8 mouse cellular contexts compared by ENCODE assay signal in the genomic region with DNA sequence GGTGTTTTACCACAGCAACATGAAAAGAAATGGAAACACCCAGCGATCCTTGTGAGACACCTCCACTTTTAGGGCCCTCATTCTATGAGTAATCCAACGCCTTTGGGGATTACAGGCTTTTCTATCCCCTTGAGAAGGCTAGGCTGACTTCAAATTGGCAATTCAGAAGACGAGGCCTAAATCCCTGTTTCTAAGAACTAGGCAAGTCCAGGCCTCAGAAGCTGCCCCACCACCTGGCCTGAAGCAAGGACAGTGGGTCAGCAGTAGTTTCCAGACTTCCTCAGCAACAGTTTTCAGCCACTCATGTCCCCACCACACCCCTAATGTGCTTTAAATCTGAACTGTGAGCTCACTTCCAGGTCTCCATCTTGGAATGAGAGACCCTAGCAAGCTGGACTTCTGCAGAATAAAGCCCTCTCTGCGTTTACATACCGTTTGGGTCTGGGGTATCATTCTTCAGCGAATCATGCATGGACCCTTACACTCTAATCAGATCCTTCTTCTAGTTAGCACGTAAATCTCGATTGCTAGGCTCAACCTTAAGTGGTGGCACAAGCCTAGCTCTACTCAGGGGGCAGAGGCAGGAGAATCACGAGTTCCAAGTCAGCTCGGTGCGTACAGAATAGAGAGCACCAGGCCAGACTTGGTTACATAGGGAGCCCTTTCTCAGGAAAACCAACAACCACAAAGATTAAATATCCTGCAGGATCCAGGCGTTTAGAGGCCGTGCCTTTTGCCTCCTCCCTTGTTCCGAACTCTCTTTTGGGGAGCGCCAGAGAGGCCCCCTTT. TPM values are rescaled to one million over a fixed set of nuclear protein-coding genes. Genes with fewer than 3 reads are reported as not detected.
A peak's percentile ranks its signal among the peaks of the same experiment; 100 is the strongest.
DNase-seq lines count a peak whose midpoint lies in the region; ATAC-seq and TF ChIP-seq lines count a peak whose summit lies in the region.

No protein-coding gene starts in this region.

- WGBS in kidney, embryonic 16.5 days = 33% methylated on average over 15 of the region's 15 CpGs
- WGBS in intestine, embryonic 16.5 days = 34% methylated on average over 15 of the region's 15 CpGs

- no peaks in the 10 kb centered on the region for H3K9me3 ChIP-seq in kidney, embryonic 16.5 days (ENCODE audit: low read length)
- H3K9me3 ChIP-seq in MEL (replicated peaks; ENCODE audit: insufficient read depth, low read length) = no peaks in the 10 kb centered on the region
- peaks cover 3% of the 10 kb centered on the region; the same call in 1 of the 2 replicates for H3K9me3 ChIP-seq in intestine, embryonic 16.5 days (ENCODE audit: control insufficient read depth, low read length)

- no peak for TF ChIP-seq CTCF in MEL (IDR thresholded peaks at IDR 0.05 in 2 of 3, conservative IDR thresholded peaks at IDR 0.05 in 1 of 3; ENCODE audit: control insufficient read depth in 1 of 3, insufficient read depth in 1 of 3, low read depth in 2 of 3, low read length in 3 of 3, poor library complexity in 1 of 3, severe bottlenecking in 1 of 3)

- no peak for TF ChIP-seq POLR2A in MEL (IDR thresholded peaks at IDR 0.05; ENCODE audit: control insufficient read depth in 1 of 2, insufficient read depth in 1 of 2, low read depth in 1 of 2, low read length in 2 of 2, poor library complexity in 1 of 2)

- H3K27ac ChIP-seq in kidney, embryonic 16.5 days (ENCODE audit: low read length) = peak overlapping the region; percentile 99
- peak overlapping the region; percentile 72 for H3K27ac ChIP-seq in MEL (ENCODE audit: control insufficient read depth, low read depth, low read length)
- H3K27ac ChIP-seq in intestine, embryonic 16.5 days (ENCODE audit: low read length) = peak overlapping the region; percentile 99

- no peak for TF ChIP-seq EP300 in MEL (IDR thresholded peaks at IDR 0.05; ENCODE audit: low read depth in 1 of 2, low read length in 2 of 2)

- H3K79me2 ChIP-seq in MEL (ENCODE audit: control insufficient read depth, insufficient read depth, low read length, poor library complexity) = peaks cover 37% of the 10 kb centered on the region

- ATAC-seq in kidney, embryonic 16.5 days (ENCODE audit: low FRiP score, low TSS enrichment) = peak; percentile 25; the same call in 1 of the 2 replicates
- ATAC-seq in intestine, embryonic 16.5 days = peak; percentile 14
- ATAC-seq in megakaryocyte progenitor cell, adult 5-6 weeks (replicated peaks; ENCODE audit: poor library complexity) = no peak

- no peak for TF ChIP-seq RAD21 in MEL (IDR thresholded peaks at IDR 0.05; ENCODE audit: low read depth, low read length)

- peaks cover 13% of the 10 kb centered on the region for H3K4me1 ChIP-seq in kidney, embryonic 16.5 days (ENCODE audit: insufficient read depth, low read length)
- peaks cover 5 to 10% of the 10 kb centered on the region in 2 experiments; a peak in 3 of 4 replicates for H3K4me1 ChIP-seq in MEL (ENCODE audit: control insufficient read depth in 1 of 2, insufficient read depth in 2 of 2, low read length in 2 of 2)
- H3K4me1 ChIP-seq in intestine, embryonic 16.5 days (ENCODE audit: control insufficient read depth, insufficient read depth, low read length) = peaks cover 12% of the 10 kb centered on the region

- no peak for DNase-seq in kidney, postnatal 36 days
- peak; percentile 63 for DNase-seq in MEL (ENCODE audit: low read depth, low spot score)
- peak; percentile 47 for DNase-seq in embryo, embryonic 9.5 days (ENCODE audit: extremely low spot score)
- DNase-seq in naive thymus-derived CD4-positive, alpha-beta T cell, adult 2 months (ENCODE audit: low read depth) = peak; percentile 47
- no peak for DNase-seq in adrenal gland, postnatal 36 days

- peak overlapping the region; percentile 98 for H3K9ac ChIP-seq in kidney, embryonic 16.5 days (replicated peaks; ENCODE audit: low read length)
- H3K9ac ChIP-seq in MEL (ENCODE audit: control insufficient read depth, low read depth, low read length, poor library complexity, severe bottlenecking) = peak overlapping the region; percentile 82
- H3K9ac ChIP-seq in intestine, embryonic 16.5 days (ENCODE audit: low read depth, low read length) = peak overlapping the region; percentile 99

- H3K4me3 ChIP-seq in kidney, embryonic 16.5 days (ENCODE audit: low read length) = peak overlapping the region; percentile 95
- peak overlapping the region; percentile 66 to 74 for H3K4me3 ChIP-seq in MEL (ENCODE audit: control insufficient read depth in 1 of 2, insufficient read depth in 1 of 2, low read depth in 2 of 2, low read length in 2 of 2)
- H3K4me3 ChIP-seq in intestine, embryonic 16.5 days (ENCODE audit: low read length) = peak overlapping the region; percentile 93

- no peaks in the 10 kb centered on the region for H3K27me3 ChIP-seq in kidney, embryonic 16.5 days (ENCODE audit: insufficient read depth, low read length)
- H3K27me3 ChIP-seq in MEL (ENCODE audit: control insufficient read depth in 1 of 2, insufficient read depth in 2 of 2, low read length in 2 of 2) = no peaks in the 10 kb centered on the region
- no peaks in the 10 kb centered on the region for H3K27me3 ChIP-seq in intestine, embryonic 16.5 days (replicated peaks; ENCODE audit: control insufficient read depth, insufficient read depth, low read length)

- H3K4me2 ChIP-seq in kidney, embryonic 16.5 days (replicated peaks; ENCODE audit: low read depth, low read length) = peak overlapping the region; percentile 70
- peak overlapping the region; percentile 66 for H3K4me2 ChIP-seq in intestine, embryonic 16.5 days (ENCODE audit: low read depth, low read length)

- no peaks in the 10 kb centered on the region for H3K36me3 ChIP-seq in kidney, embryonic 16.5 days (ENCODE audit: insufficient read depth, low read length)
- peaks cover 6 to 23% of the 10 kb centered on the region in 2 experiments; a peak in 3 of 4 replicates for H3K36me3 ChIP-seq in MEL (ENCODE audit: control insufficient read depth in 1 of 2, insufficient read depth in 2 of 2, low read length in 2 of 2)
- no peaks in the 10 kb centered on the region for H3K36me3 ChIP-seq in intestine, embryonic 16.5 days (ENCODE audit: control insufficient read depth, insufficient read depth, low read length)

TF ChIP-seq in MEL, 35 proteins besides CTCF, POLR2A, EP300 and RAD21:
- TF ChIP-seq MAZ (IDR thresholded peaks at IDR 0.05; ENCODE audit: low read depth, low read length) = peak; percentile 47; the same call in 1 of the 2 replicates
- TF ChIP-seq NRF1 (IDR thresholded peaks at IDR 0.05; ENCODE audit: insufficient read depth, low read depth, low read length, poor library complexity, severe bottlenecking) = no peak
- TF ChIP-seq HCFC1 (IDR thresholded peaks at IDR 0.05; ENCODE audit: low read depth, low read length) = no peak
- TF ChIP-seq CHD1 (IDR thresholded peaks at IDR 0.05; ENCODE audit: low read depth, low read length) = peak; percentile 95

RNA-seq across cellular contexts. Expression of gene Ube2n, which starts 1.0 kb away (rescaled TPM):
- polyA plus RNA-seq in kidney, embryonic 16.5 days (2015; fragmentation: Nextera tagmentation; extraction: Ambion mirVana) = 338 and 353 TPM in 2 replicates
- total RNA-seq in MEL (2012; rRNA removed) = 80.6 and 105 TPM in 2 replicates
- 100 to 1,000 TPM; 212 to 571 TPM for polyA plus RNA-seq in MEL (2012; ENCODE audit: insufficient read depth in 1 of 2, insufficient read length in 2 of 2, low read depth in 1 of 2, low replicate concordance in 2 of 2, missing spikeins in 1 of 2)
- polyA plus RNA-seq in intestine, embryonic 16.5 days (2015; fragmentation: Nextera tagmentation; extraction: Ambion mirVana) = 251 and 288 TPM in 2 replicates
- 100 to 1,000 TPM; 138 to 147 TPM for total RNA-seq in adrenal gland, postnatal 36 days (2021)
- total RNA-seq in megakaryocyte progenitor cell, adult 5-6 weeks (2015) = 425 and 475 TPM in 2 replicates
- total RNA-seq in megakaryocyte progenitor cell, adult 5-6 weeks (2017) = 133 and 146 TPM in 2 replicates

RNA-seq across cellular contexts. Expression of gene Mrpl42, which starts 12.2 kb away (rescaled TPM):
- polyA plus RNA-seq in kidney, embryonic 16.5 days (2015; fragmentation: Nextera tagmentation; extraction: Ambion mirVana) = 318 and 319 TPM in 2 replicates
- total RNA-seq in MEL (2012; rRNA removed) = 187 and 212 TPM in 2 replicates
- polyA plus RNA-seq in MEL (2012; ENCODE audit: insufficient read depth in 1 of 2, insufficient read length in 2 of 2, low read depth in 1 of 2, low replicate concordance in 2 of 2, missing spikeins in 1 of 2) = 1,000 to 10,000 TPM in 1 of 2 experiments, 100 to 1,000 TPM in 1; 298 to 1,026 TPM
- polyA plus RNA-seq in intestine, embryonic 16.5 days (2015; fragmentation: Nextera tagmentation; extraction: Ambion mirVana) = 346 and 385 TPM in 2 replicates
- total RNA-seq in adrenal gland, postnatal 36 days (2021) = 100 to 1,000 TPM; 115 to 120 TPM
- 241 and 298 TPM in 2 replicates for total RNA-seq in megakaryocyte progenitor cell, adult 5-6 weeks (2015)
- 245 and 254 TPM in 2 replicates for total RNA-seq in megakaryocyte progenitor cell, adult 5-6 weeks (2017)

RNA-seq across cellular contexts. Expression of gene Nudt4, which starts 50.0 kb away (rescaled TPM):
- polyA plus RNA-seq in kidney, embryonic 16.5 days (2015; fragmentation: Nextera tagmentation; extraction: Ambion mirVana) = 119 and 132 TPM in 2 replicates
- total RNA-seq in MEL (2012; rRNA removed) = 21.1 and 26.6 TPM in 2 replicates
- 10 to 100 TPM in 1 of 2 experiments, not detected in 1; 35.7 TPM for polyA plus RNA-seq in MEL (2012; ENCODE audit: insufficient read depth in 1 of 2, insufficient read length in 2 of 2, low read depth in 1 of 2, low replicate concordance in 2 of 2, missing spikeins in 1 of 2)
- 34.2 and 58.2 TPM in 2 replicates for polyA plus RNA-seq in intestine, embryonic 16.5 days (2015; fragmentation: Nextera tagmentation; extraction: Ambion mirVana)
- total RNA-seq in adrenal gland, postnatal 36 days (2021) = 100 to 1,000 TPM; 145 to 149 TPM
- total RNA-seq in megakaryocyte progenitor cell, adult 5-6 weeks (2015) = 66.1 and 67.2 TPM in 2 replicates
- 53.7 and 60.6 TPM in 2 replicates for total RNA-seq in megakaryocyte progenitor cell, adult 5-6 weeks (2017)

Comparison
In these comparisons a context has a peak if more than half of its experiments do, and no peak if none do; other contexts are left out.
1. DNase-seq: peak in MEL (single experiment), embryo, embryonic 9.5 days (single experiment) and naive thymus-derived CD4-positive, alpha-beta T cell, adult 2 months (single experiment); none in kidney, postnatal 36 days (0 of 2) and adrenal gland, postnatal 36 days (0 of 2).
2. Peak in every context shown above with its lines, with median percentiles within 50 percentile points of each other: H3K27ac ChIP-seq, H3K4me3 ChIP-seq and H3K9ac ChIP-seq.